Comparison of ENCODE assay signal across 16 mouse cellular contexts in the genomic region with DNA sequence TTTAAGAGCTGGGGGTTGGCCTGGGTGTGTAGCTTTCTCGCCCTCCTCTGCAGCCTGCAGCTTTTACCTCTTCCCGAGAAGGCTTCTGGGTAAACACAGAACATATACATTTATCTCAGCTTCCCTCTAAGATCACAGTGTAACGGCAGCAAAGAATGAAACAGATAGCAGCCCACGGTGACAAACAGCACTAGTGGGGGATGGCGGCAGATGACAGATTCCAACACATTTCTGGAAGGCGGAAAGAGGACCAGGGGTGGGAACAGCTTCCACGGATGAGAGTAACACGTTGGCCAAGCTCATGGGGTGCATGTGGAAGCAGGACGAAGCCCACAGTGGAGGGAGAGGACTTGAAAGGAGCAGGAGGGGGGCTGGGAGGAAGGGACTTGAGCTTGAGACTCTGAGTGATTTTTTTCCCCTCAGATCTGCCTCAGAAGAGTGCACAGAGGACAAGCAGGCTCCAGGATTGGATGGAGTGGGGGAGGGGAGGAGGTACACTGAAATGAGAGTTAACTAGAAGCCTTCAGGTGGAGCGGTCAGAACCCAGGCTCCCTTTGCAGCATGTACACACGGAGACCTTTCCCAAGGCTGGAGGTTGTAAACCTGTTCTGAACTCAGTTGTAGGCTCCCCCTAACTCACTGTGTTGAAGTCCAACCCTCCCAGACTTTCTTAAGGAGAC.
DNase-seq lines count a peak whose midpoint lies in the region; ATAC-seq and TF ChIP-seq lines count a peak whose summit lies in the region.
"Had no signal": no experiment of that assay in that cellular context is flagged by ENCODE, and none has a peak within 500 bp of the region (broad histone marks: within the 10 kb centered on the region; RNA-seq: fewer than 3 reads in every experiment).

No protein-coding gene starts in this region.

- WGBS in heart, embryonic 11.5 days (ENCODE audit: insufficient replicate concordance), result 38% methylated on average over 11 of the region's 11 CpGs
- WGBS in lung, embryonic 15.5 days, result 28% methylated on average over 11 of the region's 11 CpGs
- 55% methylated on average over 11 of the region's 11 CpGs for WGBS in limb, embryonic 12.5 days

- H3K27ac ChIP-seq in heart, embryonic 11.5 days (ENCODE audit: low read depth, low read length), result peak overlapping the region; percentile 75
- peak overlapping the region; percentile 74 for H3K27ac ChIP-seq in lung, embryonic 15.5 days
- peak overlapping the region; percentile 97 for H3K27ac ChIP-seq in ES-E14 (ENCODE audit: insufficient read depth, low read depth, low read length, poor library complexity, severe bottlenecking)
- peak overlapping the region; percentile 1; the same call in 1 of the 2 replicates for H3K27ac ChIP-seq in limb, embryonic 12.5 days
- H3K27ac ChIP-seq: embryonic facial prominence, embryonic 15.5 days; limb, embryonic 13.5 days had no signal

- no peak overlapping the region; the same call in 1 of the 2 replicates for H3K4me2 ChIP-seq in heart, embryonic 11.5 days
- no peak overlapping the region for H3K4me2 ChIP-seq in lung, embryonic 15.5 days
- H3K4me2 ChIP-seq in limb, embryonic 12.5 days, result no peak overlapping the region
- H3K4me2 ChIP-seq: embryonic facial prominence, embryonic 15.5 days; limb, embryonic 13.5 days had no signal

- H3K9ac ChIP-seq in heart, embryonic 11.5 days (ENCODE audit: low read depth, low read length), result no peak overlapping the region
- H3K9ac ChIP-seq in lung, embryonic 15.5 days, result no peak overlapping the region
- H3K9ac ChIP-seq in ES-E14 (ENCODE audit: insufficient read depth, low read depth, low read length, poor library complexity, severe bottlenecking), result peak overlapping the region; percentile 63; the same call in 1 of the 2 replicates
- H3K9ac ChIP-seq in limb, embryonic 12.5 days (replicated peaks), result 0 out of 2 replicates have a peak overlapping the region, but pooled peaks have one; percentile 8
- H3K9ac ChIP-seq: embryonic facial prominence, embryonic 15.5 days; limb, embryonic 13.5 days; liver, postnatal 0 days had no signal

- in situ Hi-C loops in ES-E14 (cut with MboI; ENCODE audit: low sequenced_read_pairs in 2 of 2, unreplicated experiment in 2 of 2), result no loop called here

- no peak for ATAC-seq in heart, embryonic 11.5 days (replicated peaks; ENCODE audit: insufficient number of reproducible peaks, low FRiP score, low TSS enrichment)
- ATAC-seq in lung, embryonic 15.5 days (ENCODE audit: borderline replicate concordance, extremely low read depth, low FRiP score, low TSS enrichment), result no peak
- ATAC-seq in limb, embryonic 12.5 days (ENCODE audit: insufficient number of reproducible peaks, insufficient read depth, low FRiP score, low TSS enrichment, low read depth), result no peak
- no peak for ATAC-seq in activated CD4-positive, CD25-positive, alpha-beta regulatory T cell, adult 4 months
- ATAC-seq: liver, postnatal 0 days had no signal

- H3K36me3 ChIP-seq in heart, embryonic 11.5 days (ENCODE audit: control insufficient read depth, insufficient read depth, low read length), result no peaks in the 10 kb centered on the region
- no peaks in the 10 kb centered on the region for H3K36me3 ChIP-seq in lung, embryonic 15.5 days
- no peaks in the 10 kb centered on the region for H3K36me3 ChIP-seq in ES-E14 (ENCODE audit: control insufficient read depth, insufficient read depth, low read length, poor library complexity, severe bottlenecking)
- H3K36me3 ChIP-seq in limb, embryonic 12.5 days, result no peaks in the 10 kb centered on the region
- H3K36me3 ChIP-seq: embryonic facial prominence, embryonic 15.5 days; limb, embryonic 13.5 days had no signal

- DNase-seq in heart, postnatal 4 days, result no peak
- DNase-seq in lung, postnatal 4 days, result no peak
- no peak for DNase-seq in ES-E14 (ENCODE audit: low read depth, low spot score)
- DNase-seq: adrenal gland, adult 8-10 months; cerebellum, postnatal 36 days; heart, postnatal 14 days; kidney, adult 2 months; layer of hippocampus, adult 9-11 months; liver, postnatal 0 days; retina, postnatal 1 day had no signal

- H3K4me3 ChIP-seq in heart, embryonic 11.5 days (ENCODE audit: low read depth, low read length), result no peak overlapping the region
- no peak overlapping the region for H3K4me3 ChIP-seq in lung, embryonic 15.5 days
- H3K4me3 ChIP-seq in ES-E14 (ENCODE audit: insufficient read depth in 1 of 2, low read depth in 1 of 2, low read length in 2 of 2, poor library complexity in 1 of 2, severe bottlenecking in 1 of 2), result no peak overlapping the region; a peak in 1 of 4 replicates
- H3K4me3 ChIP-seq in limb, embryonic 12.5 days (replicated peaks), result no peak overlapping the region
- H3K4me3 ChIP-seq: embryonic facial prominence, embryonic 15.5 days; limb, embryonic 13.5 days had no signal

- no peaks in the 10 kb centered on the region for H3K27me3 ChIP-seq in heart, embryonic 11.5 days (ENCODE audit: control insufficient read depth, insufficient read depth, low read length)
- H3K27me3 ChIP-seq in lung, embryonic 15.5 days, result 0 out of 2 replicates have a peak, but pooled peaks cover 6% of the 10 kb centered on the region
- peaks cover 12% of the 10 kb centered on the region for H3K27me3 ChIP-seq in limb, embryonic 12.5 days

- peaks cover 23% of the 10 kb centered on the region for H3K4me1 ChIP-seq in heart, embryonic 11.5 days (ENCODE audit: control insufficient read depth, insufficient read depth, low read length)
- peaks cover 22% of the 10 kb centered on the region for H3K4me1 ChIP-seq in lung, embryonic 15.5 days
- H3K4me1 ChIP-seq in ES-E14 (ENCODE audit: control insufficient read depth in 2 of 2, insufficient read depth in 2 of 2, low read length in 2 of 2, poor library complexity in 1 of 2), result peaks cover 11 to 20% of the 10 kb centered on the region in 2 experiments
- H3K4me1 ChIP-seq in limb, embryonic 12.5 days (replicated peaks), result peaks cover 24% of the 10 kb centered on the region

- H3K9me3 ChIP-seq in heart, embryonic 11.5 days (replicated peaks; ENCODE audit: control insufficient read depth, low read length), result no peaks in the 10 kb centered on the region
- H3K9me3 ChIP-seq in lung, embryonic 15.5 days, result no peaks in the 10 kb centered on the region
- no peaks in the 10 kb centered on the region for H3K9me3 ChIP-seq in ES-E14 (ENCODE audit: control insufficient read depth, insufficient read depth, low read depth, low read length)
- H3K9me3 ChIP-seq in limb, embryonic 12.5 days, result no peaks in the 10 kb centered on the region; the same call in 1 of the 2 replicates
- H3K9me3 ChIP-seq: embryonic facial prominence, embryonic 15.5 days; limb, embryonic 13.5 days had no signal

TF ChIP-seq in ES-E14, 5 proteins besides CTCF, POLR2A, EP300 and RAD21:
- TF ChIP-seq CHD2 (IDR thresholded peaks at IDR 0.05; ENCODE audit: low read depth, low read length) (no peak), MAFK (IDR thresholded peaks at IDR 0.05; ENCODE audit: insufficient read depth, low read depth, low read length) (no peak), ZNF384 (IDR thresholded peaks at IDR 0.05; ENCODE audit: low read depth, low read length) (no peak), HCFC1 (IDR thresholded peaks at IDR 0.05; ENCODE audit: borderline replicate concordance, insufficient read depth, low read length) (no peak), ZC3H11A (IDR thresholded peaks at IDR 0.05; ENCODE audit: borderline replicate concordance, low read depth, low read length) (no peak)
TF ChIP-seq in ES-E14: peak in this region for 0.

Comparison
In these comparisons a context has a peak if more than half of its experiments do, and no peak if none do; other contexts are left out.
1. H3K27ac ChIP-seq: peak in every context shown above with its lines; median percentile 97 in ES-E14; 75 in heart, embryonic 11.5 days; 74 in lung, embryonic 15.5 days; 1 in limb, embryonic 12.5 days.
2. H3K9ac ChIP-seq: peak in ES-E14 (single experiment) and limb, embryonic 12.5 days (single experiment); none in heart, embryonic 11.5 days (single experiment) and lung, embryonic 15.5 days (single experiment).